Mouse (Mus musculus): Measurements from ENCODE around the gene Polr3gl.

Polr3gl gene

GRCm38 (mm10) chr3:96573611-96574511 lies 20.1 kb downstream of the Polr3gl start:
- DNase-seq (ENCODE audit: low spot score): no peak

GRCm38 (mm10) chr3:96571896-96572698 lies 21.9 kb downstream of the Polr3gl start:
- DNase-seq (ENCODE audit: low spot score): no peak

GRCm38 (mm10) chr3:96571336-96571735 lies 22.6 kb downstream of the Polr3gl start:
- DNase-seq (ENCODE audit: low spot score): no peak

- DNase-seq (ENCODE audit: low spot score): no peak
Measured at GRCm38 (mm10) chr3:96570643-96571042, 23.3 kb downstream of the Polr3gl start.

- no peak for DNase-seq (ENCODE audit: low spot score)
Measured at GRCm38 (mm10) chr3:96569966-96570605, 23.9 kb downstream of the Polr3gl start.

GRCm38 (mm10) chr3:96569506-96569905 lies 24.5 kb downstream of the Polr3gl start:
- no peak for DNase-seq (ENCODE audit: low spot score)

GRCm38 (mm10) chr3:96568605-96569004 lies 25.4 kb downstream of the Polr3gl start:
- DNase-seq (ENCODE audit: low spot score): no peak

- no peak for DNase-seq (ENCODE audit: low spot score)
Measured at GRCm38 (mm10) chr3:96566661-96567450, 27.1 kb downstream of the Polr3gl start.

- no peak for DNase-seq (ENCODE audit: low spot score)
Measured at GRCm38 (mm10) chr3:96565105-96565504, 28.9 kb downstream of the Polr3gl start.

GRCm38 (mm10) chr3:96564633-96565032 lies 29.3 kb downstream of the Polr3gl start:
- DNase-seq (ENCODE audit: low spot score): no peak

- no peak for DNase-seq (ENCODE audit: low spot score)
Measured at GRCm38 (mm10) chr3:96563911-96564632, 29.9 kb downstream of the Polr3gl start.

- no peak for DNase-seq (ENCODE audit: low spot score)
Measured at GRCm38 (mm10) chr3:96563267-96563666, 30.7 kb downstream of the Polr3gl start.

GRCm38 (mm10) chr3:96561946-96562681 lies 31.9 kb downstream of the Polr3gl start:
- no peak for DNase-seq (ENCODE audit: low spot score)

GRCm38 (mm10) chr3:96560881-96561668 lies 32.9 kb downstream of the Polr3gl start:
- DNase-seq (ENCODE audit: low spot score): no peak

- no peak for DNase-seq (ENCODE audit: low spot score)
Measured at GRCm38 (mm10) chr3:96559911-96560850, 33.8 kb downstream of the Polr3gl start.

- no peak for DNase-seq (ENCODE audit: low spot score)
Measured at GRCm38 (mm10) chr3:96559398-96559910, 34.5 kb downstream of the Polr3gl start.

- no peak for DNase-seq (ENCODE audit: low spot score)
Measured at GRCm38 (mm10) chr3:96558668-96559196, 35.2 kb downstream of the Polr3gl start.

- DNase-seq (ENCODE audit: low spot score): no peak
Measured at GRCm38 (mm10) chr3:96558159-96558558, 35.8 kb downstream of the Polr3gl start.
